Mouse (Mus musculus) liver, embryonic 14.5 days (tissue): ENCODE measurements around the gene Adamts8. TPM values are rescaled to one million over a fixed set of nuclear protein-coding genes. Genes with fewer than 3 reads are reported as not detected.

Experiments
- ATAC-seq: fragments of 200-750 bp; cut with Nextera tagmentation; 2 replicates; pipeline ENCODE4 v1.8.0; 2017; ENCODE audit warnings: moderate number of reproducible peaks, mild to moderate bottlenecking, moderate library complexity; ENCODE audit not compliant: insufficient read depth
- DNase-seq, 3 experiments: peaks; one replicate each; pipeline ENCODE4 v3.0.0-alpha.2; 2012 to 2013; ENCODE audit warnings: low read depth in 3 of 3, low spot score in 3 of 3
- H3K27ac ChIP-seq: fragments of 300-500 bp; sonication (generic); 2 replicates; pipeline ENCODE4 v1.5.1; 2014; ENCODE audit warnings: moderate library complexity, mild to moderate bottlenecking, control low read depth, inconsistent platforms
- H3K27me3 ChIP-seq: fragments of 300-500 bp; sonication (generic); 2 replicates; pipeline ENCODE4 v1.6.1; 2014; ENCODE audit warnings: mild to moderate bottlenecking, low read length, moderate library complexity; ENCODE audit not compliant: control insufficient read depth, insufficient read depth
- H3K36me3 ChIP-seq: fragments of 300-500 bp; sonication (generic); replicated peaks from 2 replicates; pipeline ENCODE4 v1.6.1; 2014; ENCODE audit warnings: low read depth; ENCODE audit not compliant: control insufficient read depth, insufficient read depth
- H3K4me1 ChIP-seq, 2 experiments: fragments of 200-500 bp in 1 of 2; fragments of 300-500 bp in 1 of 2; sonication (generic) in 1 of 2; replicated peaks; 2 replicates each; pipeline ENCODE4 v1.6.1; 2012 to 2014; ENCODE audit warnings: antibody characterized with exemption in 1 of 2, inconsistent platforms in 1 of 2, low read length in 1 of 2; ENCODE audit not compliant: control insufficient read depth in 2 of 2, insufficient read depth in 2 of 2
- H3K4me2 ChIP-seq: fragments of 300-500 bp; sonication (generic); 2 replicates; pipeline ENCODE4 v1.6.1; 2014; ENCODE audit warnings: low read depth, mild to moderate bottlenecking, control low read depth, moderate library complexity
- H3K4me3 ChIP-seq, 2 experiments: fragments of 200-500 bp in 1 of 2; fragments of 300-500 bp in 1 of 2; sonication (generic) in 1 of 2; 2 replicates each; pipeline ENCODE4 v1.5.1; 2012 to 2014; ENCODE audit warnings: low read depth in 2 of 2, low read length in 2 of 2, mild to moderate bottlenecking in 2 of 2, control low read depth in 1 of 2, inconsistent platforms in 1 of 2, moderate library complexity in 1 of 2; ENCODE audit not compliant: insufficient read depth in 1 of 2
- H3K9ac ChIP-seq: fragments of 300-500 bp; sonication (generic); replicated peaks from 2 replicates; pipeline ENCODE4 v1.6.1; 2014; ENCODE audit warnings: mild to moderate bottlenecking, control low read depth, moderate library complexity
- H3K9me3 ChIP-seq: fragments of 300-500 bp; sonication (generic); 2 replicates; pipeline ENCODE4 v1.6.1; 2016; ENCODE audit warnings: low read length, mixed read lengths; ENCODE audit not compliant: control insufficient read depth
- CTCF ChIP-seq: IDR thresholded peaks from 2 replicates; pipeline ENCODE4 v1.5.1; 2016; ENCODE audit warnings: antibody characterized with exemption, low read depth, control low read depth
- EP300 ChIP-seq: IDR thresholded peaks from 2 replicates; pipeline ENCODE4 v1.6.1; 2016; ENCODE audit warnings: antibody characterized with exemption, low read depth
- WGBS: fragments of 180-500 bp; shearing (Covaris S2); extraction: QIAGEN DNeasy Blood & Tissue Kit; methylation state at CpG from one replicate; pipeline ENCODE4 v1.1.7; 2014; ENCODE audit not compliant: insufficient replicate concordance; 5-methylcytosine and 5-hydroxymethylcytosine counted together
- polyA plus RNA-seq, 2 experiments: library from polyadenylated mRNA; depleted of rRNA in 1 of 2; stranded (reverse) in 1 of 2; unstranded in 1 of 2; fragments of >200 nt; fragmentation: Nextera tagmentation in 1 of 2; extraction: Ambion mirVana in 1 of 2; gene quantifications; 2 replicates each; pipeline versions ENCODE4 v1.2.1 to v1.2.3; 2012 to 2014

The Adamts8 gene
- polyA plus RNA-seq (2012; rRNA removed), result 0.02 and 0.07 TPM in 2 replicates
- 0.04 and 0.11 TPM in 2 replicates for polyA plus RNA-seq (2014; fragmentation: Nextera tagmentation; extraction: Ambion mirVana)

DNA sequence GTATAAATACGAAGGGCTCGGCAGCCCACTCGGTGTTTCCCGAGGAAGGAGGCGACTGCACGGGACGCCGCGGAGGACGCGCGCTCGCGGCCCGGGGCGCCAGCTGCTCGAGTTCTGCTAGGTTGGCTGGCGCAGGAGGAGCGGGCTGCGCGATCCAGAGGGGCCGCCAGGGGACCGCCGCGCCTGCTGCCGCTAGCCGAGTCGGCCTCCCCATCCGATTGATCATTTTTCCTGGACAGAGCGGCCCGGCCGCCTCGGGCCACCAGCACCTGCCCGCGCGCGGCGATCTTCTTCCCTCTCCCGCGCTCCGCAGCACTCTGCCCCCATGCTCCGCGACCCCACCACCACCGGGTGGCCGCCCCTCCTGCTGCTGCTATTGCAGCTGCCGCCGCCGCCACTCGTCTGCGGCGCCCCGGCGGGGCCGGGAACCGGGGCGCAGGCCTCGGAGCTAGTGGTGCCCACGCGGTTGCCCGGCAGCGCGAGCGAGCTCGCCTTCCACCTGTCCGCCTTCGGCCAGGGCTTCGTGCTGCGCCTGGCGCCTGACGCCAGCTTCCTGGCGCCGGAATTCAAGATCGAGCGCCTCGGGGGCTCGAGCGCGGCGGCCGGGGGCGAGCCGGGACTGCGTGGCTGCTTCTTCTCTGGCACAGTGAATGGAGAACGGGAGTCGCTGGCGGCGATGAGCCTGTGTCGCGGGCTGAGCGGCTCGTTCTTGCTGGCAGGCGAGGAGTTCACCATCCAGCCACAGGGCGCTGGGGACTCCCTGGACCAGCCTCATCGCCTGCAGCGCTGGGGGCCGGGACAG, at the start of gene Adamts8:
Adamts8 (plus strand) TSS at position 51 of the 802 bp plus-strand sequence.
- DNase-seq (no peak), ATAC-seq (no peak)
- Histone ChIP-seq H3K4me3 (peak within 1 kb of the TSS in 1 of 2 experiments; percentile 30; a peak in 2 of 4 replicates), H3K9ac (no peak within 1 kb of the TSS), H3K36me3 (no peaks in the 10 kb centered on the region), H3K27me3 (peaks cover 43% of the 10 kb centered on the region), H3K9me3 (no peaks in the 10 kb centered on the region), H3K4me2 (peak within 1 kb of the TSS; percentile 45), H3K27ac (no peak within 1 kb of the TSS), H3K4me1 (no peaks in the 10 kb centered on the region)
- TF ChIP-seq EP300 (no peak), CTCF (no peak)
- WGBS, result 1% methylated on average over 96 of the region's 96 CpGs

GRCm38 (mm10) chr9:30895618-30896017, 46.7 kb upstream of the Adamts8 start:
- Histone ChIP-seq H3K9ac (no peak overlapping the region), H3K4me2 (no peak overlapping the region), H3K27ac (no peak overlapping the region), H3K4me1 (no peaks in the 10 kb centered on the region), H3K4me3 (no peak overlapping the region), H3K36me3 (no peaks in the 10 kb centered on the region), H3K27me3 (no peaks in the 10 kb centered on the region), H3K9me3 (no peaks in the 10 kb centered on the region)
- ATAC-seq (no peak), DNase-seq (no peak)
- TF ChIP-seq EP300, result no peak
- no peak for TF ChIP-seq CTCF
- WGBS, result 61% methylated on average over 3 of the region's 3 CpGs

- no peaks in the 10 kb centered on the region for H3K27me3 ChIP-seq
- H3K27ac ChIP-seq, result no peak overlapping the region
- no peaks in the 10 kb centered on the region for H3K4me1 ChIP-seq
- H3K4me3 ChIP-seq, result no peak overlapping the region
- DNase-seq, result no peak
- ATAC-seq, result no peak
- TF ChIP-seq EP300, result no peak
- no peak for TF ChIP-seq CTCF
- H3K9me3 ChIP-seq, result no peaks in the 10 kb centered on the region
- WGBS, result 57% methylated on average over 5 of the region's 5 CpGs
- no peak overlapping the region for H3K4me2 ChIP-seq
- no peak overlapping the region for H3K9ac ChIP-seq
- no peaks in the 10 kb centered on the region for H3K36me3 ChIP-seq
Measured at GRCm38 (mm10) chr9:30896752-30897151, 45.6 kb upstream of the Adamts8 start.

- DNase-seq (no peak), ATAC-seq (no peak)
- Histone ChIP-seq H3K4me2 (no peak overlapping the region), H3K9me3 (no peaks in the 10 kb centered on the region), H3K9ac (no peak overlapping the region), H3K4me1 (no peaks in the 10 kb centered on the region), H3K27ac (no peak overlapping the region), H3K27me3 (no peaks in the 10 kb centered on the region), H3K4me3 (no peak overlapping the region), H3K36me3 (no peaks in the 10 kb centered on the region)
- TF ChIP-seq CTCF, result no peak
- no peak for TF ChIP-seq EP300
- WGBS, result 70% methylated on average over 2 of the region's 2 CpGs
Measured at GRCm38 (mm10) chr9:30897169-30897568, 45.2 kb upstream of the Adamts8 start.

GRCm38 (mm10) chr9:30902152-30902551, 40.2 kb upstream of the Adamts8 start:
- Histone ChIP-seq H3K9ac (no peak overlapping the region), H3K4me2 (no peak overlapping the region), H3K27me3 (no peaks in the 10 kb centered on the region), H3K36me3 (no peaks in the 10 kb centered on the region), H3K4me3 (no peak overlapping the region), H3K4me1 (no peaks in the 10 kb centered on the region), H3K9me3 (no peaks in the 10 kb centered on the region), H3K27ac (no peak overlapping the region)
- DNase-seq (no peak), ATAC-seq (no peak)
- TF ChIP-seq CTCF (no peak), EP300 (no peak)
- WGBS, result 75% methylated on average over 19 of the region's 19 CpGs
